Mouse (Mus musculus) right cerebral cortex, postnatal 10 days (tissue): ENCODE measurements around the gene Caskin1.
A peak's percentile ranks its signal among the peaks of the same experiment; 100 is the strongest.

ENCODE experiments used
- DNase-seq, 2 experiments: peaks; one replicate each; pipeline ENCODE4 v3.0.0; 2021; ENCODE audit warnings: low spot score in 2 of 2

Caskin1 gene

DNA sequence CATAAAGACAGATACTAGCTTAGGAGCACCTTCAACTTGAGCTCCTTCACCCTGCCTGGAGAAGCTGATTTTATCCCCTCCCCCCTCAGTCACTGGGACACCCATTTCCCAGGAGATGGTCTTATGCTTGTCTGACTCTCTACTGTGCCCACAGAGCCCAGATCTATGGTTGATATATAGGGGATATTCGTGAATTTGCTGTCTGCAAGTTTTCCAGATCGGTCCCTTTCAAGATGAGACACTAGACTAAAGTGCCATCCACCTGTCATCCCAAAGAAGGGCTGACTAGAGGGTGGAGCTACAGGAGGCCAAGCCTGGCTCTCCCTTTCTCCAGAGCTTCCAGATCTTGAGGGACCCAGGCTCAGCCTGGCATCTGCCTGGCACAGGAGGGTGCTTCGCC, 42.7 kb downstream of the Caskin1 start:
- DNase-seq: no peak

DNA sequence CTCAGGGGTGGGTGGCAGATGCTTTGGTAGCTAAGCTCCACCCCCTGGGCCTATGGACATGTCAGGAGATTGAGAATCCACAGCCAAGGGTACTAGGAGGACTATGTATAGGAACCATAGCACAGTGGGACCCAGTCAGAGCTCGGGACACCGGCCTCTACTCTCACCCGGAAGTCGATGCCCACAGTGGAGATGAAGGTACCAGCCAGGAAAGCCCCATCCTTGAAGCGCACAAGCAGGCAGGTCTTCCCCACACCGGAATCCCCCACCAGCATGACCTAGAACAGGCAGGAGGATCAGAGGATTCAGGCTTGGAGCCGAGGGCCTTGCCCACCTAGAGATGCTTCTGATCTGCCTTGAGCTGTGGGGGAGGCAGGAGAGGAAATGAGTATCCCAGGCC, 43.6 kb downstream of the Caskin1 start:
- DNase-seq: no peak

DNA sequence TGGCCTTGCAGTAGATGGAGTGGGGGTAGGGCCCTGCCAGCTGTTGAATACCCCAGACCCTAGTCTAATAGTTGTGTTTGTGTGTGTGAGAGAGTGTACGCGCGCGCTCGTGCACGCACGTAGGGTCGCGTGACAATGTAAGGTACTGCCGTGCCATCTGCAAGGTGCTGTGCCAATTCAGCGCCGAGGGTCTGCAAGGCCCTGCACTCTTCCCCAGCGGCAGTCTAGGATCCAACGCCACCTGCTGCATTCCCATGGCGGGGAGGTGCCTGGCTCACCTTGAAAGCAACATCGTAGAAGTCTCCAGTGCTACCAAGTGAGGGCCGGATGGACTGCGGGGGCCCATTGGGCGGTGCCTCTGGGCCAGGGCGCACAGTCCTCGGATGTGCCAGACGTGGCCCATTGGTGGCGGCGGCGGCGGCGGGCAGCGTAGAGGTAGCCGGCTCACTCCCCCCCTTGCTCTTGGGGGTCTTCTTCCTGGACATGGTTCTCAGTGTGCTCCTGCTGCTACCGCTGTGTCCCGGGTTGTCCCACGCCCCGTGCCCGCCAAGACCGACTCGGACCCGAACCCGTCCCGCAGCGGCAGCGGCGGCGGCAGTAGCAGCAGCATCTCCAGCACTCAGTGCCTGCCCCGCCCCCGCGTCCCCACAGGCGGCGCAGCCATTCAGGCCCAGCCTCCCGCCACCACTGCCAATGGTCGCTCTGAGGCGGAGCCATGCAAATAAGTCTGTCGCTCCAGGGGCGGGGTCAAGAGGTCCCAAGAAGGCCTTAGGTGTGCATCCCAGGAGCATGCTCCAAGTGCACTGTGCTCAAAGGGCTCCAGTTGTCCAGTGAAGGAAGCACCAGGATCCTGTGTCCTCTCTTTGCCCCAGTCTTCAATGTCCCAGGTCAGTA, 44.9 kb downstream of the Caskin1 start:
- DNase-seq: peak; percentile 91 to 92

DNA sequence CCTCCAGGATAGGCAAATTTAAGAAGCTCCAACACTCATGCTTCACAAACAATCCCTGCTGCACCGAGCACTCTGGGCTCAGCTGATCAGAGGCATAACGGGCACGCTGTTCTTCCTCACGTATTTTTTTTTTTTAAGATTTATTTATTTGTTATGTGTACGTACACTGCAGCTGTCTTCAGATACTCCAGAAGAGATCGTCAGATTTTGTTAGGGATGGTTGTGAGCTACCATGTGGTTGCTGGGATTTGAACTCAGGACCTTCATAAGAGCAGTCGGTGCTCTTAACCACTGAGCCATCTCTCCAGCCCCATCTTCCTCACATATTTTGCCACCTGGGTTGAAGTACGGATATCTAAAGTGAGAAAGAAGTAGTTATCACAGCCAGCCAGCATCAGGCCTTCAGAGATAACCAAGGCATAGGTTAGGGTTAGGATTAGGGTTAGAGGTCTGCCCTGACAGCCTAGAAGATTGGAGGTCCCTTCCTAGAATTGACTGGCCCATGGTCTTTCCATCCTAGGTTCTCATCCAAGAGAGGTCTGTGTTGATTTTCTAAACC, 45.8 kb downstream of the Caskin1 start, which contains the start of gene Rab26:
TSS of gene Rab26 (minus strand) at position 51 of the 559 bp plus-strand sequence.
- DNase-seq: no peak

DNA sequence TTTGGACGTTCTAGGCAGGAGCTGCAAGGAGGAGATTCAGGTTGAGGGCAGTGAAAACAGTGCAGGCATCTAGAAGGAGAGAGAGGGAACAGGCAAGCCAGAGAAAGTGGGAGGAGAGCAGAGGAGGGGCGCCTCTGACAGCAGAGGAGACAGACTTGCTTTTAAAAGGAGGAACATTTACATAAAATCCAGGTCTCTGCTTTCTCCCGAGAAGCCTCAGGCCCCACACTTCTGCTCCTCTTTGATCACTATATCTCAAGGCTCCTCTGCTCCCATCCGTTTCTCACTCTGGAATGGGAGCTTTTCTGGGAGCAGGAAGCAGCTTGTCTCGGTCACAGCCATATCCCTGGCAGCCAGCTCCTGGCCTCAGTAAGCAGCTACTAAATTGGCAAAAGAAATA, 46.9 kb downstream of the Caskin1 start:
- peak; percentile 47 to 55 for DNase-seq

DNA sequence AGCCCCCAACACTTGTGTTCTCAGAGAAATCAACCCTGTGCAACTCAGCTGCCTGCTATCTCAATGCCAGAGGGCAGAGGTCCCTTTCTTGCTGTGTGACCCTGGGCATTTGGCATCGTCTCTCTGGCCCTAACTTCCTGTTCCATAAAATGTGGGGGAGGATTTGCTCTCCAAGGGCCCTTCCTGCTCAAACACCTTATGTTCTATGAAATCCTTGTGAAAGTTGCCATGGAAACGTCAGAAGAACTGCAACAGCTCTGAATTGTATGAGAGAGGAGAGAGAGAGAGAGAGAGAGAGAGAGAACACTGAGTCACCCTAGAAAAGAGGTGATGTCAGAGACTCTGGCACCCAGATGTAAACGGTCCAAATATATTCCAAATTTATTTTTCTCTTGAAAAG, 49.1 kb downstream of the Caskin1 start:
- peak in 1 of 2 experiments; percentile 72 for DNase-seq

DNA sequence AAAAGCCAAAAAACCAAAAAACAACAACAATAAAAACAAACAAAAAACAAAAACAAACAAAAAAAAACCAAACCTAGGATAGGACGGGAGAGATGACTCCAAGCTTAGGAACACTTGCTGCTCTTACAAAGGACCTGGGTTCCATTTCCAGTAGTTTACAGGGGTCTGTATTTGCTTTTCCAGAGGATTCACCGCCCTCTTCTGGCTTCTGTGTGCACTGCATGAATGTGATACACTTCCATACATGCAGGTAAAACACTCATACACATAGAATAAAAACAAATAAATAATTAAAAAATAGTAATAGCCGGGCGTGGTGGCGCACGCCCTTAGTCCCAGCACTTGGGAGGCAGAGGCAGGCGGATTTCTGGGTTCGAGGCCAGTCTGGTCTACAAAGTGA, 50.5 kb downstream of the Caskin1 start:
- peak; percentile 68 to 70 for DNase-seq

DNA sequence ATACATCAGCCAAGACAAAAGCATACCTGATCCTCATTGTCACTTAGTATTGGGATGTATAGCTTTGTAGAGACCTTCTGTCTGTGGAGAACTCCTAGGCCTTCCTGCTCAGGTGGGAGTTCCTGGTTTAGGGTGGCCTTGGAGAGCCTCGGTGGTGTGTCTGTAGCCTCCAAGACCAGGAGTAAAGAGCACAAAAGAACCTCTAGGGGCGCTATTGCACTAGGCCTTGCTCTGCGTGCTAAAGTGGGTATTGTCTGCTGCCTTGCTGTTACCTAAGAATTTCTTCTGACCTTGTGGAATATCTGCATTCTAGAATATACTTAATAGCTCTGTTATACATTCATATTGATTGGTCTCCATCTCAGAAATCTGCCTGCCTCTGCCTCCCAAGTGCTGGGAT, 52.0 kb downstream of the Caskin1 start:
- no peak for DNase-seq

DNA sequence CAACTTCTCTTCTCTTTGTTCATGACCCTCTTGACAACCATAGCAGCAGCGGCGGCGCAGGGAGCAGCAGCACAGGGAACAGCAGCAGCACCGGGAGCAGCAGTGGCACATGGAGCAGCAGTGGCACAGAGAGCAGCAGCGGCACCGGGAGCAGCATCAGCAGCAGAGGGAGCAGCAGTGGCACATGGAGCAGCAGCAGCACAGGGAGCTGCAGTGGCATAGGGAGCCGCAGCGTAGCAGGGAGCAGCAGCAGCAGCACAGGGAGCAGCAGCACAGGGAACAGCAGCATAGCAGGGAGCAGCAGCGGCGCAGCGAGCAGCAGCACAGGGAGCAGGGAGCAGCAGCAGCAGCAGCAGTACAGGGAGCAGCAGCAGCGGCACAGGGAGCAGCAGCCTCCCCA, 56.2 kb downstream of the Caskin1 start:
- no peak for DNase-seq

DNA sequence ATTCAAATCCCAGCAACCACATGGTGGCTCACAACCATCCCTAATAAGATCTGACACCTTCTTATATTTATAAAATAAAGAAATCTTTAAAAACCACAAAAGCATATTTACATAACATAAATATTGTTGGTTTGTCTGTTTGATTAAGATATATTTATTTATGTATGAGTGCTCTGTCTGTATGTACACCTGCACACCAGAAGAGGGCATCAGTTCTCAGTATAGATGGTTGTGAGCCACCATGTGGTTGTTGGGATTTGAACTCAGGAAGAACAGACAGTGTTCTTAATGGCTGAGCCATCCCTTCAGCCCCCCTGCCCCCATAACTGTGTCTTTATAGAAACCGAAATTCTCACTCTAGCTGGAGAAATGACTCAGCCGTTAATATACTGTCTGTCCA, 56.8 kb downstream of the Caskin1 start:
- DNase-seq: no peak

DNA sequence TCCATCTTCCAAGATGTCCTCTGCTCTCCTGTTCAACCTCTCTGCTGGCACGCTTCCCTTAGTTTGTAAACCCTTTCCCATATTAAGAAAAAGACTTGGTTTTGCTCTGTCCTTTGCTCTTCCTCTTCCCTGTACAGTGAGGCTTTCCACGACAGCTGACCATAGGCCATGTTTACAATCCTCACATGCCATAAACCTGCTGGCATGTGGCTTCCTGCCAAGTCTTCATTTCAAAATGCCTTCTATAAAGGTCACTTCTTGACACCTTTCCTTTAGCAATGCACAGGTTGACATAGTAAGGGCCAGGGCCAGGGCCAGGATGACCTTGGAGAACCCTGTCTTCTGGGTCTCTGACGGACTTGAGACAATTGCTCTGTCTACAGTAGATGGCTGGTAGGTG, 57.8 kb downstream of the Caskin1 start:
- DNase-seq: no peak

DNA sequence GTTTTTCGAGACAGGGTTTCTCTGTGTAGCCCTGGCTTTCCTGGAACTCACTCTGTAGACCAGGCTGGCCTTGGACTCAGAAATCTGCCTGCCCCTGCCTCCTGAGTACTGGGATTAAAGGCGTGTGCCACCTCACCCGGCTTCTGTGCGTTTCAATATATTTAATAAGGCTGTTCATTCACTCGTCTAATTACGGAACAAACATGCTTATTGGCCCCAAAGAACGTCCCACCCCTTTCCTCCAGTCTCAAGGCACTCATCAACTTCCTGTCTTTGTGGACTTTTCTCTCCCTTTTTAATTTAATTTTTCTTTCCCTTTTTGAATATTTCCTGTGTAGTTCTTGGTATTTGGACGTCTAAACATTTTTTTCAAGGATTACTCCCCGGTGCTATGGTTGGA, 60.0 kb downstream of the Caskin1 start:
- DNase-seq: no peak

DNA sequence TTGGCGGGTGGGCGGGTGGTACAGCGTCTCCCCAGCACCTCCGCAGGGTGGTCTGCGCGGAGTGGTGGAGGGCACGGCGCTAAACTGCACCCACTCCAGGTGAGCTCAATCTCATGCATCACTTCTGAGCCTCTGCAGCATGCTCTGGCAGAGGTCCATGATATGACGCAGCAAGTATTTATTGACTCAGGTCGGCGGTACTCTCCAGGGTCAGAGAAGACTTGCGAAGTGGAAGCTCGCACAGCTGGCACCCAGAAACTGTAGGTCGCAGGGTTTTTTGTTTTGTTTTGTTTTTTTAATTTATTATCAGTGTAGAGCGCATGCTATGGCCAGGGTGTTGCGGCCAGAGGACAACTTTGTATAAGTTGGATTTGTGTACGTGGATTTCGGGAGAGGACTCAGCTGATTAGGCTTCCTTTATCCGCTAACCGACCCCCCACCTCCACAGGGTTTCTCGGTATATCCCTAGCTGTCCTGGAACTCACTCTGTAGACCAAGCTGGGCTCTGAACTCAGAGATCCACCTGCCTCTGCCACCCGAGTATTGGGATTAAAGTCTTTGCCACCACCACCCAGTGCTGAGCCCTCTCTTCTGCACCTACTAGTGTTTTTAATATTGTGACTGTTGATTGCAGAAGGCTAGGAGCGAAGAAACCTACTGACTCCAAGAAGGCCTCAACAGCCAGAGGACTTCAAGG, 60.7 kb downstream of the Caskin1 start:
- DNase-seq: peak in 1 of 2 experiments; percentile 76

DNA sequence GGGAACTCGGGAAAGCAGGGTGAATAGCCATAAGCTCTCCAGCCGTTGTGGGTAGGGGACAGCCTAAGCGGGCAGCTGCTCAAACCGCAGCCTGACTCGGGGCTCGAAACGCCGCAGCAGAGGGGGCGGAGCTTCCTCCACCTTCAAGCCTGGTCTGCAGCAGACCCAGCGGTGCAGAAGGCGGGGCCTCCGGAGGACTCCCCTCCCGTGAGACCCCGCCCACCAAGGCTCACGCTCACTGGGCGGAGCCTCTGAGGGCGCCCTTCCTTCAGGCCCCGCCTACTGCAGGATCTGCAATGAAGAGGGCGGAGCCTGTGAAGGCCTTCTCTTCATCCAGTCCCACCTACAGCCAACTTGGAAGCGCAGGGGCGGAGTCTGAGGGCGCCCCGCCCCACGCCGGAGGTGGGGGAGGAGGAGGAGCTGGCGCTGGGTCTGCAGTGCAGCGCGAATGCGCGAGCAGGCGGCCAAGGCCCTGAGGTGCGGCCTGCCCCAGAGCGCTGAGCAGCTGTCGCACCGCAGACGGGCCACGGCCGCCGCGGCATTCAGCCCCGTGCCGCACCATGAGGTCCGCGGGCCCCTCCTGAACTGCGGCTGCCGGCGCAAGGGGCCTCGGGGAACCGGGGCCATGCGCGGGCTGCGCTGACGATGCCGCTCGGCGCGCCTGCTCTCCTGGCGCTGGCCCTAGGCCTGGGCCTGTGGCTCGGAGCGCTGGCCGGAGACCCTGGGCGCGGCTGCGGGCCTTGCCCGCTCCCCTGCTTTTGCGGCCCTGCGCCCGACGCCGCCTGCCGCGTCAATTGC, 61.4 kb downstream of the Caskin1 start, which contains the start of gene Pkd1:
TSS of gene Pkd1 (plus strand) at position 217 of the 798 bp plus-strand sequence.
- DNase-seq: peak; percentile 99

DNA sequence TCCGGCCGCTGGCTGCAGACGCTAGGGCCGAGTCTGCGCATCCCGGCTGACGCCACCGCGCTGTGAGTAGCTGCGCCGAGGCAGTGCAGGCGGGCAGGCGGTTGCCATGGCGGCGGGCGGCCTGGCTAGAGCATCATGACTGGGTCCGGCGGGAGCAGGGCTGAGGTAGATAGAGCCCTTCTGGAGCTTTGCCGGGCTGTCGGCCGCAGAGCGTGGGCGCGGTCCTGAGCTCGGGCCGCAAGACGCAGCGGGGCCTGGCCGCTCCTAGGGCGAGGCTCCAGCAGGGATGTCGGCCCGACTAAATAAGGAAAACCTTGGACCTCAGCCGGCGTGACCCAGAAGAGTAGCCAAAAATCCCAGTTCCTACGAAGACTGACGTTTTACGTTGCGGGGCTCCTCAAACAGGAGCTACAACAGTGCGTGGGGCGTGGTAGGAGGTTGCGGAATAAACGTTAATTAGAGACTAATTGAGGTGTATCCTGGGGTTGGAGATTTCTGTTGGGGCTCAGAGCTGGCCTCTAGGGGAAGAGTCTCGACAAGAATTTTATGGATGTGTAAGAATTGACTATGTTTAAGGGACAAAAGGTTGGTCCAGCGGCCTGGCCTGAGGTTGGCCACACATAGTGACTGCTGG, 62.1 kb downstream of the Caskin1 start:
- peak; percentile 88 to 91 for DNase-seq

DNA sequence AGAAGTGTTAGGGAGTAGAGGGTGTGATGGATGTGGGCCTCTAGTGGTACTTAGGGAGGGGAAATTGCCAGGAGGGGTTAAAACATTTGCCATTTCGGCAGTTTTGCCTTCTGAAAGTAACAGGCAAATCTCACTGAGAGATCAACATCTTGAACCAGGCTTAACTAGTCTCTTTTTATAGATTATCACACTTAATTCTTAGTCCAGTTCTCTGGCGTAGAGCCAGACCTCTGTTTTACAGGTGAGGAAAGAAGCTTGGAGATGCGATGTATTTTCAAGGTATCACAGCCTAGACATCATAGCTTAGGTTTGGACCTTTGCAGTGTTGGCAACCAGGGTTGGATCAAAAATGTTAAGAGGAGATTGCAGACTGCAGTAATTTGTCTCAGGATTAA, 62.6 kb downstream of the Caskin1 start:
- DNase-seq: no peak

DNA sequence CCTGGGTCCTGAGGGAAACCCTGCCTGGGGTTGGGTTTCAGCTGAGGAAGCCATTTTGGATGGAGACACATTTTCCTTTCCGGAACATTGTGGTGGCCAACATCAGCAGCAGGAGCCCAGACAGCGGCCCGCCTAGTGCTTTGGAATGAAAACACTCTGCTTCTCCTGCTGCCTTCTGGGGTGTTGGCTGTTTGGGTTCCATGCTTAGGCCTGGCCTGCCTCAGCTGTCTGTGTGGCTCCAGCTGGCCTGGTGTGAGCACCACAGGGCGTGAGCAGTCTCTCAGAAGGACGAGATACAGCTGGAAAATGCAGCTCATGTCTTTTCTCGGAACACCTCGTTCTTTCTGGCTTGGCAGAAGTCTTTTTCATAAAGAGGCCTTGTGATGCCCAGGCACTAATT, 68.7 kb downstream of the Caskin1 start:
- no peak for DNase-seq
